Mouse (Mus musculus) retina, postnatal 7 days (tissue): ENCODE results near the gene Hist1h4m.
"Not testable (repeated sequence)": the region's sequence is repeated elsewhere in the genome, so short reads cannot be mapped to it uniquely, and the experiment has no call there.

Source experiments
- DNase-seq: peaks from one replicate; pipeline ENCODE4 v3.0.0-alpha.2; 2012; ENCODE audit warnings: low read depth, low spot score

The Hist1h4m gene

GRCm38 (mm10) chr13:21811539-21811938 is at the start of gene Hist1h4m:
Gene Hist1h4m (plus strand): TSS chr13:21811746.
- DNase-seq, result not testable (repeated sequence)

DNA sequence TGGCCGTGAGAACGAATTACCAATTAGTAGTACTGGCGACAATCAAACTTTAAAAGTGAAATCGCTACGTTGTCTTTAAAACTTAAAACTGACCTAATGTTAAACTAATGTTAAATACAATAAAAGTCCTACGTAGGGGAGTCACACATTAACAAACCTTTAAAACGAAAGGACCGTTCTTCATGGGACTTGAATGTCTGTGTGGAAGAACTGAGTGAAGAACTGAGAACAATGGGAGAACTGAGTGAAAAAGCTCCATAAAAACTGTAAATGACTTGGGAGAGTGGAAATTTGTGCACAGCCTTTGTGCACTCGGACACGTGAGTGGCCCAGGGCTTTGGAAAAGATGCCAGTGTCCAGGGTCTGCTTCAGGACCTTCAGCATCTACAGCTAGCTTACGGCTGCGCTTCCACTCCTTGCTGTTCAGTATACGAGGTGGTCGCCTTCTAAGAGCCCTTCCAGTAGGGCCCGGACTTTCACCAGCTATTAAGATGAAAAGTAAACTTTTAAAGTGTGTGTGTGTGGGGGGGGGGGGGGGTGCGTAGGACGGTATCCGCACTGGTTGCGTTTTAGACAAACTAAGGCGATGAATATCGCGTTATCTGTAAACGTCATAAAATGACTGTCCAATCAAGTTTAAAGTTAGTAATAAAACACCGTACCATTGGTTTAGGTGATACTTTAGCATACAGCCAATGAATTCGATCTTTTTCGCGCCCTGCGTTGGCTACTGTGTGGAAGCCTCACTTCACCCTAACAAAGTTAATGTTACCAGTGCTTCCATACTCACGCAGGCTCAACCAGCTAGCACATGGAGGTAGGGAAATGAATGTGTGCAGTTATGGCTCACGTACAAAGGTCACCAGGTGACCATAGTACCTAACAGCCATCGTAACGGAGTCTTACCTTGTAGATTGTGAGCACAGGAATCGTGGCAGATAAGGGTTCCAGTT is 32.5 kb upstream of the Hist1h4m start:
- DNase-seq, result peak; percentile 68

DNA sequence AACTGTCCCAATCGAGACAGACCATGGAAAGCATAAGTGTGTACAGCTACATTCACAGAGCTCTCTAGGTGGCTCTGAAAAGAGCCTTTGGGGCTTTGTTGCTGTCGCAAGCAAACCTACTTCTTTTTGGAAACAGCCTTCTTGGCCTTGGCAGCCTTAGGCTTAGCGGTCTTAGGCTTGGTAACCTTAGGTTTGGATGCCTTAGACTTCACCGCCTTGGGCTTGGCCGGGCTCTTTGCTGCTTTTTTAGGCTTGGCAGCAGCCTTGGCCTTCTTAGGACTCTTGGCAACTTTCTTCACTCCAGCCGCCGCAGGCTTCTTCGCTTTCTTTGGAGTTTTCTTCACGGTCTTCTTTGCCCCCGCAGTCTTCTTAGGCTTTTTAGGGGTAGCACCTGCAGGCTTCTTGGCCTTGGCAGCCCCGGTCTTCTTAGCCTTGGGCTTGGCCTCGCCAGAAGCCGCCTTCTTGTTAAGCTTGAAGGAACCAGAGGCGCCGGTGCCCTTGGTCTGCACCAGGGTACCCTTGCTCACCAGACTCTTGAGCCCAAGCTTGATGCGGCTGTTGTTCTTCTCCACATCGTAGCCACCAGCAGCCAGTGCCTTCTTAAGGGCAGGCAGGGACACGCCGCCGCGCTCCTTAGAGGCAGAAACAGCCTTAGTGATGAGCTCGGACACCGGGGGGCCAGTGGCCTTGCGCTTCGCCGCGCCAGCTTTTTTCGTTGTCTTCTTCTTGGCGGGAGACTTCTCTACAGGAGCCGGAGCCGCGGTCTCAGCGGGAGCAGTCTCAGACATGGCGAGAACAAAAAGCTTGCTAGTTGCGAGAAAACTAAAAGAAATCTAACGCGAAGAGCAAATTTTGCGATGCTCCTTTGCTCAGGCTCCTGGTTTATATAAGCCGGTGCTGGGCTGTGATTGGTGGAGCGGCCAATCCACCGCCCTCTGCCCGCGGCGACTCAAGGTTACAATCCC is 31.5 kb upstream of the Hist1h4m start, which contains the start of gene Hist1h1b:
Gene Hist1h1b, minus strand, starts transcription at position 859 of the 965 bp plus-strand sequence.
- no peak for DNase-seq

DNA sequence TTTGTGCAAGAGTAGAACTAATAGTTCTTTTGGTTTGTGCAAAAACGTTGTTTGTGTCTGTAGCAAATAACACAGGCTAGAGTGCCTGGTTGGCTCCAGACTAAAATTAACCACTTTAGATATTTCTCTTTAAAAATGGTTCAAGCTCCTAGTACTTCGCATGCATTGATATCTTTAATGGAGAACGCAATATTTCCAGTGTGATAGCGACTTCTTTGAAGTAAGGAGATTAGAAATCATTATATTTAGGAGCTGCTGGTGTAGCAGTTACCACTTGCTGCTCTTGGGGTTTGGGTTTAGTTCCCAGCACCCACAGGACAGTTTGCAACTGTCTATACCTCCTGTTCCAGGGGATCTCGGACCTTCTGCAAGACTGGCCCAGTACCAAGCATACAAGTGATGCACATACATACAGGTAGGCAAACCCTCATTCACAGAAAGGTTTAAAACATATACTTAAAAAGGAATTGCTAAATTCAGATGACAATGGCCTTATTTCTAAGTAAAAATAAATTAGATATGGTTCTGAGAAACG is 30.5 kb upstream of the Hist1h4m start:
- DNase-seq, result no peak

DNA sequence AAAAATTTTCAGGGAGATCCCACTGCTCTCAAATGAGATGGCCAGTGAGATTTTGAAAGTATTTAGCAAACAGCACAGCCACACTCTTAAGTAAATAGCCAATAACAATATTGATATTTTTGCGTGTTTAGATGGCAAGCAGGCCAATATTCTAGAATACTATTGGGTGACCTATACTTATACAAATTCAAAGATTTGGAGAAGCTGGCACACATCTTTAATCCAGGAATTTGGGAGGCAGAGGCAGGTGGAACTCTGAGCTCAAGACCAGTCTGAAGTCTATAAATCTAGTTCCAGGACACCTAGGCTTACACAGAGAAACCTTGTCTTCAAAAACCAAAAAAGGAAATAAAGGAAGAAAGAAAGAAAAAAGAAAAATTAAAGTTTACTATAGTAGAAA is 29.9 kb upstream of the Hist1h4m start:
- no peak for DNase-seq

DNA sequence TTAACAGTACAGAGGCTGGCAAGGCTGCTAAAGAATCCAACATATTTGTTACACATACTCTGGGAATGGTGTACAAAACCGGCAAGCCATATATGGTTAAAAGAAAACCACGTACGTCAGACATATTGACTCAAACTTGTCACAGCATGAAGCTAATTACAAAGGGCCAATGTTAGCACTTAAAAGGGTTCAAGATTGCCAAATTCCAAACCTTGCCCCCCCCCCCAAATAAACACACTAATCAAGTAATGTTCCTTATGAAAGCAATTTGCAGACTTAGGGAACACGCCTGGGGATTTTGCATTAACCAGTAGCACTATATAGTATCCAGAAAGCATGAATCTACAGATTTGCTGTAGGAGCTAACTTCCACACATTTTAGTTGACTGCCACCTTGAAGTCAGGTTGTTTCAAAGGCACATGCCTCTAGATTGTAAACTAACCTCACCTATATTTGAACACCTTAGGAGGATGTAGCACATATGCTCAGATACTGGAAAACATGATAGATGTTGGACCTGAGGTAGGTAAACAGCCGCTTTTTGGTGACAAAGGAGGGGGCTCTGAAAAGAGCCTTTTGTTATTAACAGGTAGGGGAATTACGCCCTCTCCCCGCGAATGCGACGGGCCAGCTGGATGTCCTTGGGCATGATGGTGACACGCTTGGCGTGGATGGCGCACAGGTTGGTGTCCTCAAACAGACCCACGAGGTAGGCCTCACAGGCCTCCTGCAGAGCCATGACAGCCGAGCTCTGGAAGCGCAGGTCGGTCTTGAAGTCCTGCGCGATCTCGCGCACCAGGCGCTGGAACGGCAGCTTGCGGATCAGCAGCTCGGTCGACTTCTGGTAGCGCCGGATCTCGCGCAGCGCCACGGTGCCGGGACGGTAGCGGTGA is 28.9 kb upstream of the Hist1h4m start:
- DNase-seq, result not testable (repeated sequence)

DNA sequence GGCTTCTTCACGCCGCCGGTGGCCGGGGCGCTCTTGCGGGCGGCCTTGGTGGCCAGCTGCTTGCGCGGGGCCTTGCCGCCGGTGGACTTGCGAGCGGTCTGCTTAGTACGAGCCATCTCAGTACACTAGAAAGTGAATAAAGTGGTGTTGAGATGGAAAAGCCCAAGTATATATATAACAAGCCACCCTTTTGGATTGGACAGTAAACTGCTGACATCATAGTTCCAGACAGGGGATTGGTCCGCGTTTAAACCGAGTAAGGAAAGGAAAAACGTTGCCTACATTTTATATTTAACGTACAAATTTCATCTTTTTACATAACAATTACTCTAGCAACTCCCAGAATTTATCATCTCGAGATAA is 28.3 kb upstream of the Hist1h4m start, which contains the start of gene Hist1h3i:
Gene Hist1h3i, minus strand, starts transcription at position 116 of the 363 bp plus-strand sequence.
- peak; percentile 61 for DNase-seq

GRCm38 (mm10) chr13:21783734-21784161 is 27.8 kb upstream of the Hist1h4m start:
- no peak for DNase-seq

DNA sequence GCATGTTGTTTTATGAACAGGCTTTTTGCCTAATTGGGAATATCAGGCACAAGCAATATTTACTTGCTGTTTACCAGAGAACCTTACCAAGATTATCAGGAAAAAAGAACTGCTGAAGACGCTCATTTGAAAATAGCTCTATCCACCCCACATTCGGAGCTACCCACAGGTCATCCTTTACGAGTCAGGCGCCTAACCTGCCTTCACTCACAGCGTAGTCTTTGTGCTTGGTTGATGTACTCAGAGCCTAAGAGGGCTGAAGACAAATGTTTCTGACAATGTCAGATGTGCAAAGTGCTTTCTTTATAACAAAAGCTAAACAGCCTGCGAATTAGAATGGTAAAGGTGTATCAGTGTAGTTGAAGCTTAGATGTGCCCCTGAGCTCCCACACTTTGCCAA is 27.2 kb upstream of the Hist1h4m start:
- no peak for DNase-seq

DNA sequence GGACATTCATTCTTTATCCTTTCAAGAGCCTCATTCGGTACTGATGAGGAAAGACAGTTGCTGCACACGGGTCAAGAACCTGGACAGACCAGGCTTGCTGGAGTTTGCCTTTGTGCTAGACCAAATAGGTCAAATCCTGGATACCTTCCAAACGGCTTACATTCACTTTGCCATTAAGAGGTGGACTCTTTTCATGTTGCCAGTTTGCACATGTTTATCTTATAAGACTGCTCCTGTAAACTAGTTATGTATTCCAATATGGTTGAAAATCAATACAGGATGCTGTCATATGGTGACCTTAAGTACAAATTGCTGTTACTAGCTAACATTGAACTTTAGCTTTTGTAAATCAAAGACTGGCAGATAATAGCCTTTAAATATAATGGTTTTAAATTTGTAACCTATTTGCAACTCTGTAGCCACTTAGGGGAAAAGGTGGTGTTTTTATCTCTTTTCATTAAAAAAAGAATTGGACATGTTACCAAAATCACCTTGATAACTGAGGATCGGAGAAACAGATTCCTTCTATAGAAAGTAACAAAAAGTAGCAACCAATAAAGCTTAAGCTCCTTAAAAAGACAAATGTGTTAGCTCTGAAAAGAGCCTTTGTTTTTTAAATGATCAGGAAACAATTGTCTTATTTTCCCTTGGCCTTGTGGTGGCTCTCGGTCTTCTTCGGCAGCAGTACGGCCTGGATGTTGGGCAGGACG is 25.2 kb upstream of the Hist1h4m start:
- DNase-seq, result no peak

DNA sequence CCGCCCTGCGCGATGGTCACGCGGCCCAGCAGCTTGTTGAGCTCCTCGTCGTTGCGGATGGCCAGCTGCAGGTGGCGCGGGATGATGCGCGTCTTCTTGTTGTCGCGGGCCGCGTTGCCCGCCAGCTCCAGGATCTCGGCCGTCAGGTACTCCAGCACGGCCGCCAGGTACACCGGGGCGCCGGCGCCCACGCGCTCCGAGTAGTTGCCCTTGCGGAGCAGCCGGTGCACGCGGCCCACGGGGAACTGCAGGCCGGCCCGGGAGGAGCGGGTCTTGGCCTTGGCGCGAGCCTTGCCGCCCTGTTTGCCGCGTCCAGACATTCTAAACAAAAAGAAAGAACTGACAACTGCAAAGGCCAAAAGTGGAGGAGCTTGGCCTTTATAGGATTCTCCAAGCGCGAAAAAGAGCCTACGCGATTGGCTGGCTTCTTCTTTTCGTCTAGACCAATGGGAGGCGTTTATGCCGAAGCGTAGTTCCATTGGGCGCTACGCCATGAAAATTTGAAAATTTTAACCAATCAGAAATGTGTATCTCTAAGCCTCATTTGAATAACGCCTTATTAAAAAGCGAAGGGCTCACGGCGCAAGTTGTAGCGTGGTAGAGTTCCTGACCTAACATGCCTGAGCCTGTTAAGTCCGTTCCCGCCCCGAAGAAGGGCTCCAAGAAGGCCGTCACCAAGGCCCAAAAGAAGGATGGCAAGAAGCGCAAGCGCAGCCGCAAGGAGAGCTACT is 24.5 kb upstream of the Hist1h4m start, which contains the start of the genes Hist1h2an and Hist1h2bp:
Gene Hist1h2an, minus strand, starts transcription at position 320 of the 731 bp plus-strand sequence.
Gene Hist1h2bp, plus strand, starts transcription at position 563 of the 731 bp plus-strand sequence.
- peak; percentile 93 for DNase-seq

DNA sequence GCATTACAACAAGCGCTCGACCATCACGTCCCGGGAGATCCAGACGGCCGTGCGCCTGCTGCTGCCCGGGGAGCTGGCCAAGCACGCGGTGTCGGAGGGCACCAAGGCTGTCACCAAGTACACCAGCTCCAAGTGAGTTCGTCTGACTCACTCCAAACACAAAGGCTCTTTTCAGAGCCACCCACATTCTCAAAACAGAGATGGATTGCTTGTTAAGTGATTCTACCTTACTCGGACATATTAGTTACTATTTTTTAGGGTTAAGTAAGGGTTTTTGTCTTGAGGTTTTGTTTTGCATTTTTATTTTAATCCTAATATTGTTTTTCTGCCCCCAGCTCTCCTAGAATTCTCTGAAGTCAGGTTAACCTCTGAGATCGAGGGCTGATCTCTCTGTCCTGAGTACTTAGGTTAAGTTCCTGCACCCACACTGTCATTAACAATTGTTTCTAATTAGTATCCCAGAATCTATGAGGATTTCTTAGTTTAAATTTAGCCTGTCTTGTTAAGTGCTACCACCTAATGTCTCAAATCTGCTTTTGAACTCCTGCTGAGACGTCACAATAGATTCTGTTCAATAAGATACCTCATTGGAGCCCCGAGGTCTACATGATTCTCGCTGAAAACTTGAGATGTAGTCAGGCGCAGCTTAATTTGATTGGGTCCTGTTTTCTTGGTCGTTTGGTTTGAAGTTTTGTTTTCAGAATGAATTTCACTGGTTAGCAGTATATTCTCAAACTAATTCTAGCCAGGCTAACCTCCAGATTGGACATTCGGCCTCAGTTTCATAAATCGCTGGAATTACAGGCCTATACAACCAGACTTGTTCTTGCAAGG is 23.6 kb upstream of the Hist1h4m start:
- DNase-seq, result no peak

DNA sequence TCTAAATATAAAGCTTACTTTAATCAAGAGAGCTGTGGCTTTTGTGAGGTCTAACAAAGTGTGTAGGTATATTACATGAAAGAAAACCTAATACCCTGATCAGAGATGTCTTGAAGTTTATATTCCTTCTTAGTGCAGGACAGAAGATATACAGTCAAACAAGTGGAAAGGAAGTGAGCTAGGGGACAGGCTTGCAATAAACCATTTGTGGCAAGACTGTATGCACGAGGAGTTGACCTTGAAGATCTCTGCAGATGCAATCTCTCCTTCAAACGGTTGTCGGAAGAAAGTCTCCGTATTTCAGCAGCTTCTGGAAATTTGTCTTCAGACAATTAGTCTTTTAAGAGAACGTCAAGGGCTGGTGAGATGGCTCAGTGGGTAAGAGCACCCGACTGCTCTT is 21.6 kb upstream of the Hist1h4m start:
- DNase-seq, result no peak

DNA sequence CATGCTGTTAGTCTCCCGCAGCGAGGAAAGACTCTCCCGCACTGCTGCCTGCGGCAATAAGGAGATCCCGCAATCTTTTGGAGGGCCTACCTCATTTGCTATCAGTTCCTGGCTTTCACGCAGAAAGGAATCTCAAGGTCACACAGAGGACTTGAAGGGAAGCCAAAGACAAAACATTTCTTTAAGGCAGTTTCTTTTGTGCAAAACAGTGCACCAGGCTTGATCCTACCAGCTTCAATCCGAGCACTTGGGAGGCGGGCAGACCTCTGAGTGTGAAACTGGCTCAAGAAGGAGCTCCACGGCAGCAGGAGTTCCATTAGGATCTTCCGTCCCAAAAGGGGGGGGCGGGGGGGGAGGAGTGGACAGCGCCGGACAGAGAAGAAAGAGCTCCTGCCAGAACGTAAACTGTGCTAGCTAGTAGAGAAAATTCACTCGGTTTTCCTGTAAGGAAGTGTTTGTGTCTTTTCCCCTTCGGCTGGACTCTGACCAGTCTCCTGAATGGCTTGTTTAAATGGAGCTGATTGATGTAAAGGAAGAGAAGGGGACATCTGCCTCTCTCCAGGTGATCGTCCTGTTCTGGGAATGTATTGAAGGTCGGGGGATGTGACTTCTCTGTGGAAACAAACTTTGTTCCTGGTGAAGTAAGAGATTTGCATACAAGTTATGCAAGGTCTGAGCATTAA is 20.8 kb upstream of the Hist1h4m start:
- no peak for DNase-seq

DNA sequence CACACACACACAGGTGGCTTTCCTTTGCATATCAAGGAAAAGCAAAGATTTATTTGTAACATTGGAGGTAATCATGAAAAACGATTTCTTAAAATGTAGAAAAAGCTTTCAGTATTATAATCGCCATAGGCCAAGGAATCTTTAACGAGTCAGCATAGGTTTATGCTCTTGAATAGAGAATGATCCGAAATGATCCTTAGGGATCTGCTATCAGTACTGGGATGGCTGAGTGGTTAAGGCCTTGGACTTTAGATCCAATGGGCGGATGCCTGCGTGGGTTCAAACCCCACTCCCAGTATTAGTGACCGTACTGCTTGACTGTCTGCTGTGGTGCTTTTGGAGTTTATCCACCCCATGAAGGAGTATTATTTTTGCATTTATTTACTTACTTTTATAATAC is 16.0 kb upstream of the Hist1h4m start:
- no peak for DNase-seq

DNA sequence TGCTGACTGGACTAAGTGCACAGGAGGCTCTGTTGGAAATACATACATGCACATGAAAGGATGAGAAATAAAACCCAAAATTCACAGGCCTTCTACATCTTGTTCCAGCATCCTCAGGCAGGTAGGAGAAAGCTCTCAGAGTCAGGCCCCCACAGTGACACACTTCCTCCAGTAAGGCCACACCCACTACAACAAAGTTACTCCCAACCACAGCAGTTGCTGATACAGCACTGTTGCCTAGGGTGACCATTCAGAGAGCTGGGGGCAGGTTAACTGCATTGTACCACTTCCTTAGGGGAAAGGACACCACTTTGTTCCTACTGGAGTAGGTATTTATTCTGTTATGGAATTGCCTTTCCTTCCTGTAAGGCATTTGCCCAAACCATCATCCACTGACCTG is 14.4 kb upstream of the Hist1h4m start:
- not testable (repeated sequence) for DNase-seq

- DNase-seq, result not testable (repeated sequence)
Measured at GRCm38 (mm10) chr13:21803058-21803457, 8.5 kb upstream of the Hist1h4m start.

GRCm38 (mm10) chr13:21810073-21810472 is 1.5 kb upstream of the Hist1h4m start, which contains the start of the genes Hist1h2bq and Hist1h2ao:
Gene Hist1h2bq (minus strand): TSS chr13:21810197.
Gene Hist1h2ao (plus strand): TSS chr13:21810465.
- DNase-seq, result not testable (repeated sequence)
